Mouse (Mus musculus): ENCODE results near the gene Cox4i2. TPM values are rescaled to one million over a fixed set of nuclear protein-coding genes. Genes with fewer than 3 reads are reported as not detected.

Gene Cox4i2
- polyA plus RNA-seq, 1 experiment from 2014 or later = 3.5 TPM

GRCm38 (mm10) chr2:152789591-152789999 is 35.6 kb downstream of the Cox4i2 start:
- H3K4me1 ChIP-seq (ENCODE audit: control insufficient read depth, insufficient read depth, low read length) = 0 out of 2 replicates have a peak, but pooled peaks cover 2% of the 10 kb centered on the region
- no peaks in the 10 kb centered on the region; the same call in 1 of the 2 replicates for H3K36me3 ChIP-seq (ENCODE audit: control insufficient read depth, insufficient read depth, low read length)
- no peaks in the 10 kb centered on the region for H3K9me3 ChIP-seq (ENCODE audit: control insufficient read depth, low read length)
- DNase-seq (ENCODE audit: low spot score) (no peak), ATAC-seq (ENCODE audit: insufficient read depth, low FRiP score, low TSS enrichment) (no peak)
- no peak overlapping the region for H3K9ac ChIP-seq (ENCODE audit: low read length)
- no peak overlapping the region for H3K27ac ChIP-seq (ENCODE audit: low read depth, low read length)
- H3K27me3 ChIP-seq (ENCODE audit: control insufficient read depth, insufficient read depth, low read length) = no peaks in the 10 kb centered on the region
- H3K4me2 ChIP-seq (ENCODE audit: low read depth) = no peak overlapping the region
- 52% methylated on average over 4 of the region's 4 CpGs for WGBS
- H3K4me3 ChIP-seq (ENCODE audit: low read depth, low read length) = no peak overlapping the region

DNA sequence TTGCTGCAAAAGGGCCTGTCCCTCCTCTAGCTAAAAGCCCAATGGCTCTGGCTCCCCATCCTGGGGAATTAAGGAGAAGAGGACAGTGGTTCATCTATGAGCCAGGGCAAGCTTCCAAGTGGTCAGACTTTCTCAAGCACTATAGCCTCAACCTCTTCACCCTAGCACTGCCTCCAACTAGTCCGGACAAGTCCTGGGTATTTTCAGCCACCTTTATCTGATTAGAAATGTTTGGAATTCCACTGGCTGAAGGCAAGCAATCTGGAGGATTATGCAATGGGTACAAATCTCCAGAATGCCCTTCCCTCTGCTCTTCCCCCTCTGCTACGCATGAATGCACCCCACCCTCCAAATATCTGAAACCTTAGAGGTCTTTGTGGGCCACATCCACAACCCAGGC is 38.5 kb downstream of the Cox4i2 start:
- 88% methylated on average over 2 of the region's 2 CpGs for WGBS
- Histone ChIP-seq H3K4me1 (ENCODE audit: control insufficient read depth, insufficient read depth, low read length) (0 out of 2 replicates have a peak, but pooled peaks cover 2% of the 10 kb centered on the region), H3K36me3 (ENCODE audit: control insufficient read depth, insufficient read depth, low read length) (no peaks in the 10 kb centered on the region), H3K4me3 (ENCODE audit: low read depth, low read length) (no peak overlapping the region), H3K9me3 (ENCODE audit: control insufficient read depth, low read length) (no peaks in the 10 kb centered on the region), H3K9ac (ENCODE audit: low read length) (no peak overlapping the region), H3K27me3 (ENCODE audit: control insufficient read depth, insufficient read depth, low read length) (no peaks in the 10 kb centered on the region), H3K27ac (ENCODE audit: low read depth, low read length) (no peak overlapping the region), H3K4me2 (ENCODE audit: low read depth) (no peak overlapping the region)
- ATAC-seq (ENCODE audit: insufficient read depth, low FRiP score, low TSS enrichment) = no peak
- DNase-seq (ENCODE audit: low spot score) = no peak

DNA sequence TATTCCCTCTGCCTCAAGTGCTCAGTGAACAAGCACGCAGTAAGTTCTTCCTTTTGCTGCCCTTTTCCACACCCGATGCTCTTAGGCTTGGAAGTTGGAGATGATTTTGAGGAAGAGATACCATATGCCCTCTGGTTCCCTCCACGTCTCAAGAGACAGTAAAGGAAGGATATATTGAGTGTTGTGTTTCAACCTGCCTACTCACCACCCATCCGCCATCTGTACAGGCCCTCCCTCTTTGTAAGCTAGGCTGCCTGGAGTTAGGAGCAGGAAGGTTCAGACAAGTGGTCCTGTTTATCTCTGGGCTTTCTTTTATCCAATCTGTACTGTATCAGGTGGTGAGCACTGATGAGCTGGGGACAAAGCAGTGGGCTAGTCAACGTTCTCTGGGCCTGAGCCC is 39.4 kb downstream of the Cox4i2 start:
- H3K9me3 ChIP-seq (ENCODE audit: control insufficient read depth, low read length) = no peaks in the 10 kb centered on the region
- 82% methylated on average over 5 of the region's 5 CpGs for WGBS
- no peaks in the 10 kb centered on the region for H3K36me3 ChIP-seq (ENCODE audit: control insufficient read depth, insufficient read depth, low read length)
- H3K4me1 ChIP-seq (ENCODE audit: control insufficient read depth, insufficient read depth, low read length) = 0 out of 2 replicates have a peak, but pooled peaks cover 2% of the 10 kb centered on the region
- H3K9ac ChIP-seq (ENCODE audit: low read length) = no peak overlapping the region
- H3K27me3 ChIP-seq (ENCODE audit: control insufficient read depth, insufficient read depth, low read length) = no peaks in the 10 kb centered on the region
- no peak overlapping the region for H3K4me2 ChIP-seq (ENCODE audit: low read depth)
- no peak overlapping the region for H3K4me3 ChIP-seq (ENCODE audit: low read depth, low read length)
- ATAC-seq (ENCODE audit: insufficient read depth, low FRiP score, low TSS enrichment) = no peak
- no peak overlapping the region for H3K27ac ChIP-seq (ENCODE audit: low read depth, low read length)
- DNase-seq (ENCODE audit: low spot score) = no peak

- Histone ChIP-seq H3K4me3 (ENCODE audit: low read depth, low read length) (no peak overlapping the region), H3K4me1 (ENCODE audit: control insufficient read depth, insufficient read depth, low read length) (no peaks in the 10 kb centered on the region), H3K27ac (ENCODE audit: low read depth, low read length) (no peak overlapping the region), H3K9ac (ENCODE audit: low read length) (no peak overlapping the region), H3K27me3 (ENCODE audit: control insufficient read depth, insufficient read depth, low read length) (no peaks in the 10 kb centered on the region), H3K36me3 (ENCODE audit: control insufficient read depth, insufficient read depth, low read length) (no peaks in the 10 kb centered on the region), H3K9me3 (ENCODE audit: control insufficient read depth, low read length) (no peaks in the 10 kb centered on the region), H3K4me2 (ENCODE audit: low read depth) (no peak overlapping the region)
- DNase-seq (ENCODE audit: low spot score) = no peak
- 77% methylated on average over 9 of the region's 9 CpGs for WGBS
- no peak for ATAC-seq (ENCODE audit: insufficient read depth, low FRiP score, low TSS enrichment)
Measured at GRCm38 (mm10) chr2:152794281-152794827, 40.4 kb downstream of the Cox4i2 start.

GRCm38 (mm10) chr2:152797589-152797988 is 43.6 kb downstream of the Cox4i2 start:
- H3K27ac ChIP-seq (ENCODE audit: low read depth, low read length) = no peak overlapping the region
- H3K9ac ChIP-seq (ENCODE audit: low read length) = no peak overlapping the region
- no peak for ATAC-seq (ENCODE audit: insufficient read depth, low FRiP score, low TSS enrichment)
- WGBS = 91% methylated on average over 1 of the region's 1 CpGs
- no peaks in the 10 kb centered on the region for H3K9me3 ChIP-seq (ENCODE audit: control insufficient read depth, low read length)
- no peaks in the 10 kb centered on the region for H3K4me1 ChIP-seq (ENCODE audit: control insufficient read depth, insufficient read depth, low read length)
- DNase-seq (ENCODE audit: low spot score) = no peak
- H3K27me3 ChIP-seq (ENCODE audit: control insufficient read depth, insufficient read depth, low read length) = no peaks in the 10 kb centered on the region
- no peak overlapping the region for H3K4me3 ChIP-seq (ENCODE audit: low read depth, low read length)
- H3K36me3 ChIP-seq (ENCODE audit: control insufficient read depth, insufficient read depth, low read length) = no peaks in the 10 kb centered on the region
- no peak overlapping the region for H3K4me2 ChIP-seq (ENCODE audit: low read depth)

GRCm38 (mm10) chr2:152799954-152800761 is 46.2 kb downstream of the Cox4i2 start:
- no peak for DNase-seq (ENCODE audit: low spot score)
- H3K4me1 ChIP-seq (ENCODE audit: control insufficient read depth, insufficient read depth, low read length) = peaks cover 7% of the 10 kb centered on the region
- no peak overlapping the region for H3K9ac ChIP-seq (ENCODE audit: low read length)
- no peak overlapping the region for H3K4me2 ChIP-seq (ENCODE audit: low read depth)
- no peaks in the 10 kb centered on the region for H3K27me3 ChIP-seq (ENCODE audit: control insufficient read depth, insufficient read depth, low read length)
- no peaks in the 10 kb centered on the region for H3K9me3 ChIP-seq (ENCODE audit: control insufficient read depth, low read length)
- no peak for ATAC-seq (ENCODE audit: insufficient read depth, low FRiP score, low TSS enrichment)
- H3K4me3 ChIP-seq (ENCODE audit: low read depth, low read length) = no peak overlapping the region
- no peak overlapping the region for H3K27ac ChIP-seq (ENCODE audit: low read depth, low read length)
- no peaks in the 10 kb centered on the region for H3K36me3 ChIP-seq (ENCODE audit: control insufficient read depth, insufficient read depth, low read length)
- WGBS = 74% methylated on average over 7 of the region's 7 CpGs

- DNase-seq (ENCODE audit: low spot score) = no peak
- no peak overlapping the region for H3K4me2 ChIP-seq (ENCODE audit: low read depth)
- no peaks in the 10 kb centered on the region for H3K36me3 ChIP-seq (ENCODE audit: control insufficient read depth, insufficient read depth, low read length)
Measured at GRCm38 (mm10) chr2:152800762-152801113, 46.8 kb downstream of the Cox4i2 start.

DNA sequence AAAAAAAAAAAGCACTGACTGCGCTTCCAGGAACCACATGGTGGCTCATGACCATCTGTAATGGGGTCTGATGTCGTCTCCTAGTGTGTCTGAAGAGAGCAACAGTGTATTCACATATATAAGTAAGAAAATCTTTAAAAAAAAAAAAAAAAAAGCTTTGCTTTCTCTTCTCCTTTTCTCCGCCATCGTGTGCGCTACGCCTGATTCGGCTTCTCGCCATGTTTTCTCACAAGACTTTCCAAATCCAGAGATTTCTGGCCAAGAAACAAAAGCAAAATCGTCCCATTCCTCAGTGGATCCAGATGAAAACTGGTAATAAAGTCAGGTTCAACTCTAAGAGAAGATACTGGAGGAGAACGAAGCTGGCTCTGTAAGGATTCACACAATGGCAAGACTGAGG is 48.3 kb downstream of the Cox4i2 start:
- H3K4me2 ChIP-seq (ENCODE audit: low read depth) = no peak overlapping the region
- no peak overlapping the region for H3K4me3 ChIP-seq (ENCODE audit: low read depth, low read length)
- H3K27ac ChIP-seq (ENCODE audit: low read depth, low read length) = no peak overlapping the region
- H3K27me3 ChIP-seq (ENCODE audit: control insufficient read depth, insufficient read depth, low read length) = no peaks in the 10 kb centered on the region
- ATAC-seq (ENCODE audit: insufficient read depth, low FRiP score, low TSS enrichment) (no peak), DNase-seq (ENCODE audit: low spot score) (no peak)
- H3K36me3 ChIP-seq (ENCODE audit: control insufficient read depth, insufficient read depth, low read length) = no peaks in the 10 kb centered on the region
- H3K4me1 ChIP-seq (ENCODE audit: control insufficient read depth, insufficient read depth, low read length) = peaks cover 7% of the 10 kb centered on the region
- H3K9me3 ChIP-seq (ENCODE audit: control insufficient read depth, low read length) = no peaks in the 10 kb centered on the region
- WGBS = 95% methylated on average over 10 of the region's 10 CpGs
- H3K9ac ChIP-seq (ENCODE audit: low read length) = no peak overlapping the region

More at GRCm38 (mm10) chr2:152800762-152801113, 46.8 kb downstream of the Cox4i2 start:
- no peak overlapping the region for H3K9ac ChIP-seq (ENCODE audit: low read length)
- no peaks in the 10 kb centered on the region for H3K9me3 ChIP-seq (ENCODE audit: control insufficient read depth, low read length)
- H3K27ac ChIP-seq (ENCODE audit: low read depth, low read length) = no peak overlapping the region
- H3K4me3 ChIP-seq (ENCODE audit: low read depth, low read length) = no peak overlapping the region
- no peak for ATAC-seq (ENCODE audit: insufficient read depth, low FRiP score, low TSS enrichment)
- H3K4me1 ChIP-seq (ENCODE audit: control insufficient read depth, insufficient read depth, low read length) = peaks cover 7% of the 10 kb centered on the region
- H3K27me3 ChIP-seq (ENCODE audit: control insufficient read depth, insufficient read depth, low read length) = no peaks in the 10 kb centered on the region

DNA sequence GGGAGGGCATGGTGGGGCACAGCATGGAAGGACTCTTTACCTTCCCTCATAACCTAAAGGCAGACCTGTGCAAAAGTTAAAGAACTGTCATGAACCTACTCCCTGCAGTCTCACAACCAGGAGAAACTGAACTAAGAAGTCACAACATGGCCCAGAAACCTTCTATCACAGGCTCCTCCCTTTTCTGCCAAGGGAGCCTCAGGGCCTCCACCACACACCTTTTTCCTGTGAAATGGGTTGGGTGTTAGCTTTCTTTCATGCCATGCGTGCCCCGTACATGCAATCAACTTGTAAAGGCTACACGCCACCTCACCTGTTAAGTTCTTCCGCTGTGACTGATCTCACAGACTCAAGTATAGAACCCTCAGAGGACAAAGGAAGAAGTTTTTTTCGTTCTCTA is 49.1 kb downstream of the Cox4i2 start:
- no peak overlapping the region for H3K27ac ChIP-seq (ENCODE audit: low read depth, low read length)
- H3K4me1 ChIP-seq (ENCODE audit: control insufficient read depth, insufficient read depth, low read length) = peaks cover 7% of the 10 kb centered on the region
- ATAC-seq (ENCODE audit: insufficient read depth, low FRiP score, low TSS enrichment) (no peak), DNase-seq (ENCODE audit: low spot score) (no peak)
- no peak overlapping the region for H3K4me3 ChIP-seq (ENCODE audit: low read depth, low read length)
- no peaks in the 10 kb centered on the region for H3K36me3 ChIP-seq (ENCODE audit: control insufficient read depth, insufficient read depth, low read length)
- no peaks in the 10 kb centered on the region for H3K27me3 ChIP-seq (ENCODE audit: control insufficient read depth, insufficient read depth, low read length)
- no peaks in the 10 kb centered on the region for H3K9me3 ChIP-seq (ENCODE audit: control insufficient read depth, low read length)
- H3K4me2 ChIP-seq (ENCODE audit: low read depth) = no peak overlapping the region
- no peak overlapping the region for H3K9ac ChIP-seq (ENCODE audit: low read length)
- WGBS = 59% methylated on average over 5 of the region's 5 CpGs

All from neural tube, embryonic 11.5 days (tissue).